Mouse (Mus musculus) midbrain, embryonic 15.5 days (tissue): ENCODE measurements around the gene Slc12a5. TPM values are rescaled to one million over a fixed set of nuclear protein-coding genes. Genes with fewer than 3 reads are reported as not detected.

Source experiments
- ATAC-seq: fragments of 200-750 bp; cut with Nextera tagmentation; replicated peaks from 2 replicates; pipeline ENCODE4 v1.8.0; 2017; ENCODE audit warnings: moderate TSS enrichment
- H3K27ac ChIP-seq: fragments of 300-500 bp; sonication (generic); 2 replicates; pipeline ENCODE4 v1.5.1; 2015; ENCODE audit warnings: mild to moderate bottlenecking, inconsistent platforms
- H3K27me3 ChIP-seq: fragments of 300-500 bp; sonication (generic); replicated peaks from 2 replicates; pipeline ENCODE4 v1.6.1; 2015; ENCODE audit warnings: inconsistent platforms
- H3K36me3 ChIP-seq: fragments of 300-500 bp; sonication (generic); replicated peaks from 2 replicates; pipeline ENCODE4 v1.6.1; 2015; ENCODE audit warnings: inconsistent platforms
- H3K4me1 ChIP-seq: fragments of 300-500 bp; sonication (generic); 2 replicates; pipeline ENCODE4 v1.6.1; 2015; ENCODE audit warnings: inconsistent platforms
- H3K4me2 ChIP-seq: fragments of 300-500 bp; sonication (generic); 2 replicates; pipeline ENCODE4 v1.6.1; 2015; ENCODE audit warnings: inconsistent platforms, mild to moderate bottlenecking, moderate library complexity
- H3K4me3 ChIP-seq: fragments of 300-500 bp; sonication (generic); 2 replicates; pipeline ENCODE4 v1.5.1; 2015; ENCODE audit warnings: mild to moderate bottlenecking, inconsistent platforms
- H3K9ac ChIP-seq: fragments of 300-500 bp; sonication (generic); 2 replicates; pipeline ENCODE4 v1.6.1; 2015; ENCODE audit warnings: mild to moderate bottlenecking, inconsistent platforms
- H3K9me3 ChIP-seq: fragments of 300-500 bp; sonication (generic); 2 replicates; pipeline ENCODE4 v1.6.1; 2016; ENCODE audit warnings: inconsistent platforms
- WGBS: fragments of 180-500 bp; shearing (Covaris S2); methylation state at CpG from one replicate; pipeline ENCODE4 v1.1.7; 2015; ENCODE audit warnings: mixed read lengths; 5-methylcytosine and 5-hydroxymethylcytosine counted together
- polyA plus RNA-seq: library from polyadenylated mRNA; unstranded; fragments of >200 nt; fragmentation: Nextera tagmentation; extraction: Ambion mirVana; gene quantifications from 2 replicates; pipeline ENCODE4 v1.2.1, GENCODE M21; 2015

Gene Slc12a5
- polyA plus RNA-seq: 63.8 and 64.0 TPM in 2 replicates

DNA sequence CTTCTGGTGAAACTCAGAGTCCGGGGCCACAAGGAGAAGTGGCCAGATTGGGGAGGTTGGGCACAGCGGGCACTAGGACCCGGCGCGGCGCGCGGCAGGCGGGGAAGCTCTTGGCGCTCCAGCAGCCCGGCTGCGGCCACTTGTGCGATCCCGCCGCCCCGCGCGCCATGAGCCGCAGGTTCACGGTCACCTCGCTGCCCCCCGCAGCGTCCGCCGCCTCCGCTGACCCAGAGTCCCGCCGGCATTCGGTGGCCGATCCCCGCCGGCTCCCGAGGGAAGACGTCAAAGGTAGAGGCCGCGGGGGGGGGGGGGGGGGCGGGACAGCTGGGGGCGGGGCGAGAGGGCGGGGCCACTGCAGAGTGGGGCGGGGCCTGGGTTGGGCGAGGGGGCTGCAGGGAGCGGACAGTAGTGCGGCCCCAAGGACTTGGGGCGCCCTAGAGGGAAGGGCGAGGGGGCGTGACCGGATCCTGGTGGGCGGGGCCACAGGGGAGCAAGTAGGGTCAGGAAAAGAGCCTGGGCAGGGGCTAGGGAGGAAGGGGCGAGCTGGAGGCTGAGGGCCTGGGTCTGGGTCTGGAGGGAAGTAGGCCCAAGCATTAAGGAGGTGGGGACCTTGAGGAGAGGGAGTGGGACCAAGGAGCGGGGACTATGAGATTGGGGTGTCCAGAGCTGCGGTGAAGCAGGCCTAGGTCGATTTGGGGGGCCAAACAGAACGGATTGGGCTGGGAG, at the start of gene Slc12a5:
TSS of gene Slc12a5 (plus strand) at position 87 of the 726 bp plus-strand sequence.
- Histone ChIP-seq H3K4me3 (peak within 1 kb of the TSS; percentile 61), H3K4me2 (peak within 1 kb of the TSS; percentile 75), H3K36me3 (no peaks in the 10 kb centered on the region), H3K27me3 (no peaks in the 10 kb centered on the region), H3K9ac (peak within 1 kb of the TSS; percentile 65), H3K9me3 (no peaks in the 10 kb centered on the region), H3K4me1 (peaks cover 54% of the 10 kb centered on the region), H3K27ac (peak within 1 kb of the TSS; percentile 76)
- ATAC-seq: peak; percentile 32
- under 1% methylated on average over 32 of the region's 54 CpGs for WGBS

- Histone ChIP-seq H3K27ac (peak within 1 kb of the TSS; percentile 99), H3K4me2 (peak within 1 kb of the TSS; percentile 88), H3K9me3 (0 out of 2 replicates have a peak, but pooled peaks cover under 1% of the 10 kb centered on the region), H3K27me3 (no peaks in the 10 kb centered on the region), H3K9ac (peak within 1 kb of the TSS; percentile 77), H3K4me3 (peak within 1 kb of the TSS; percentile 82), H3K4me1 (peaks cover 23% of the 10 kb centered on the region), H3K36me3 (peaks cover 27% of the 10 kb centered on the region)
- WGBS: under 1% methylated on average over 90 of the region's 91 CpGs
- peak; percentile 88 for ATAC-seq
Measured at GRCm38 (mm10) chr2:164911086-164912048, 49.2 kb upstream of the Slc12a5 start, which contains the start of gene Zfp335. TSS of gene Zfp335 (minus strand) at chr2:164911757.

- Histone ChIP-seq H3K27me3 (no peaks in the 10 kb centered on the region), H3K4me2 (peak overlapping the region; percentile 88), H3K9me3 (no peaks in the 10 kb centered on the region), H3K27ac (peak overlapping the region; percentile 99), H3K4me3 (peak overlapping the region; percentile 82), H3K4me1 (peaks cover 23% of the 10 kb centered on the region), H3K9ac (peak overlapping the region; percentile 77), H3K36me3 (peaks cover 20% of the 10 kb centered on the region)
- WGBS: 19% methylated on average over 12 of the region's 12 CpGs
- peak; percentile 5; the same call in 1 of the 2 replicates for ATAC-seq
Measured at GRCm38 (mm10) chr2:164912151-164912550, 48.5 kb upstream of the Slc12a5 start.

DNA sequence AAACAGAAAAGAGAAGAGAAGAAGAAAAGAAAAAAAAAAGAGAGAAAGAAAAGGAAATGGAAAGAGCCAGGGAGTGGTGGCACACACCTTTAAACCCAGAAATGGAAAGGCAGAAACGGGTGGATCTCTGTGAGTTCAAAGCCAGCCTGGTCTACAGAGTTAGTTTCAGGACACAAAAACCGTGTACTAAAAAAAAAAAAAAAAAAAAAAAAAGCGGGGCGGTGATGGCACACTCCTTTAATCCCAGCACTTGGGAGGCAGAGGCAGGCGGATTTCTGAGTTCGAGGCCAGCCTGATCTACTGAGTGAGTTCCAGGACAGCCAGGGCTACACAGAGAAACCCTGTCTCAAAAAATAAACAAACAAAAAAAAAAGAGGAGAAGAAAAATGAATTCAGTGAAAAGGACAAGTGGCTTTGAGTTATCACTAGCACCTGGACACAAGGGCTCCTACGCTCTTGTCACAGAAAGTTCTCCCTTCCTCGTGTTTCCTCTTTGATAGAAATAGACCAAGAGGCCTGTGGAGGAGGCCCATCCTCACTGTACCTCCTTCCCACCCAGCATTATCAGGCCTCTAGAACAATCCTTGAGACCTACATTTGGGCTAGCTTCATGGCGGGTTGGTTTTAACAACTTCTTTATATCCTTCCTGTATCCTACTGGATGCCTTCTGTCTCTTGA, 47.7 kb upstream of the Slc12a5 start:
- H3K27ac ChIP-seq: no peak overlapping the region
- H3K9me3 ChIP-seq: no peaks in the 10 kb centered on the region
- peak overlapping the region; percentile 82; the same call in 1 of the 2 replicates for H3K4me3 ChIP-seq
- no peak for ATAC-seq
- peaks cover 23% of the 10 kb centered on the region for H3K4me1 ChIP-seq
- no peaks in the 10 kb centered on the region for H3K27me3 ChIP-seq
- no peak overlapping the region for H3K4me2 ChIP-seq
- WGBS: 92% methylated on average over 9 of the region's 9 CpGs
- no peak overlapping the region for H3K9ac ChIP-seq
- peaks cover 13% of the 10 kb centered on the region; the same call in 1 of the 2 replicates for H3K36me3 ChIP-seq

DNA sequence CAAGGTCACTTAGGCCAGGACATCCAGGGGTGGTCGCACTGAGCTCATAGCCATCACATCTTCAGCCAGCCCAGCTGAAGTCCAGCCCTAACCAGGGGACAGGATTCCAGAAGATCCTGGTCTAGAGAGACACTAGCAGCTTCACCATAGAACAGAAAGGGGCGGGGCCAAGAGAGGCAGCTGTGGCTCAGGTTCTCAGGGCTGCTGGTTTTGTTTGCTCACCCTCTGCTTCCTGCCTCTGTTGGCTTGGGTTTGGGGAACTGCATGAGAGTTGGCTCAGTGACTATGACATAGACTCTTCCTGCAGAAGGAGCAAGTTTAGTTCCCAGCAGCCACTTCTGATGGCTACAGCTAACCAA, 47.2 kb upstream of the Slc12a5 start:
- Histone ChIP-seq H3K4me3 (no peak overlapping the region), H3K4me2 (no peak overlapping the region), H3K27ac (no peak overlapping the region), H3K9ac (no peak overlapping the region), H3K9me3 (no peaks in the 10 kb centered on the region), H3K4me1 (peaks cover 23% of the 10 kb centered on the region), H3K27me3 (no peaks in the 10 kb centered on the region), H3K36me3 (peaks cover 8% of the 10 kb centered on the region; the same call in 1 of the 2 replicates)
- ATAC-seq: no peak
- 92% methylated on average over 2 of the region's 2 CpGs for WGBS

DNA sequence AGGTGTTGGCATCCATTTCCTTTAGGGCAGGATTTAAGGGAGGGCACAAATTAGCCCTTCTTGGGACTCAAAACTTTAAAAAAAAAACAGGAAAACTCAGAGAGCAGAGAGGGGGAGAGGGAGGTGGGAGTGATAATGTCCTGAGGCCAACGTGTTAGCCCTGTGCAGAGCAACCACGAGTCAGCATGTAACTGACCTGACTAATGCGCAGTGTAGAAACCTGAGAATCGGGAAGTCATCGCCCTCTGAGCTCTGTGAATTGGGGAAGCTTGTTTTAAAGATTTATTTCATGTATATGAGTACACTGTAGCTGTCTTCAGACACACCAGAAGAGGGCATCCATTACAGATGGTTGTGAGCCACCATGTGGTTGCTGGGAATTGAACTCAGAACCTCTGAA, 43.8 kb upstream of the Slc12a5 start:
- no peak overlapping the region for H3K4me3 ChIP-seq
- no peaks in the 10 kb centered on the region for H3K27me3 ChIP-seq
- H3K9ac ChIP-seq: no peak overlapping the region
- H3K27ac ChIP-seq: no peak overlapping the region
- H3K9me3 ChIP-seq: no peaks in the 10 kb centered on the region
- H3K4me1 ChIP-seq: peaks cover 9% of the 10 kb centered on the region
- no peaks in the 10 kb centered on the region for H3K36me3 ChIP-seq
- no peak for ATAC-seq
- WGBS: 89% methylated on average over 5 of the region's 5 CpGs
- no peak overlapping the region for H3K4me2 ChIP-seq

DNA sequence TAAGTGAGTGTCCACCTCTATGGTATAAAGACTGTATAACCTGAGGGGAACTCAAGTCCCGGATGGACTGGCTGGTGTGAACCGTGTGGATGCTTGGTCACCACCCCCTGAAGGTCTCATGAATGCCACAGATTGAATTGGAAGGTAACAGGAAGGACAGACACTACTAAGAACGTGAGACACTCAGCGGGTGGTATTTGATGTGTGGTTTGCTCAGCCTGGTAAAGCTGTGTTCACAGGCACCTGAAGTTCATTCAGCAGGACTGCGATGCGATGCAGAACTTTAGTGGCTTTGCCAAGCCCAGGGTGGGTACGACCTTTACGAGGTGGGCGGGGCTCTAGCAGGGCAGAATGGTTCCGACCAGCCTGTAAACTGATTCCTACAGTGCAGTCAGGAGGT, 43.2 kb upstream of the Slc12a5 start:
- Histone ChIP-seq H3K4me1 (peaks cover 9% of the 10 kb centered on the region), H3K9me3 (no peaks in the 10 kb centered on the region), H3K36me3 (no peaks in the 10 kb centered on the region), H3K27ac (no peak overlapping the region), H3K9ac (no peak overlapping the region), H3K4me2 (no peak overlapping the region), H3K4me3 (no peak overlapping the region), H3K27me3 (no peaks in the 10 kb centered on the region)
- no peak for ATAC-seq
- 67% methylated on average over 10 of the region's 10 CpGs for WGBS

- Histone ChIP-seq H3K4me3 (no peak overlapping the region), H3K27ac (no peak overlapping the region), H3K27me3 (no peaks in the 10 kb centered on the region), H3K9me3 (no peaks in the 10 kb centered on the region), H3K9ac (no peak overlapping the region), H3K36me3 (no peaks in the 10 kb centered on the region), H3K4me2 (no peak overlapping the region), H3K4me1 (0 out of 2 replicates have a peak, but pooled peaks cover 6% of the 10 kb centered on the region)
- 51% methylated on average over 5 of the region's 5 CpGs for WGBS
- no peak for ATAC-seq
Measured at GRCm38 (mm10) chr2:164918325-164918724, 42.3 kb upstream of the Slc12a5 start.

- peaks cover 11% of the 10 kb centered on the region; the same call in 1 of the 2 replicates for H3K4me1 ChIP-seq
- no peaks in the 10 kb centered on the region for H3K27me3 ChIP-seq
- H3K9ac ChIP-seq: no peak overlapping the region
- WGBS: 60% methylated on average over 7 of the region's 7 CpGs
- H3K27ac ChIP-seq: no peak overlapping the region
- H3K9me3 ChIP-seq: no peaks in the 10 kb centered on the region
- H3K4me3 ChIP-seq: no peak overlapping the region
- ATAC-seq: no peak
- no peaks in the 10 kb centered on the region for H3K36me3 ChIP-seq
- no peak overlapping the region for H3K4me2 ChIP-seq
Measured at GRCm38 (mm10) chr2:164921984-164922383, 38.6 kb upstream of the Slc12a5 start.

DNA sequence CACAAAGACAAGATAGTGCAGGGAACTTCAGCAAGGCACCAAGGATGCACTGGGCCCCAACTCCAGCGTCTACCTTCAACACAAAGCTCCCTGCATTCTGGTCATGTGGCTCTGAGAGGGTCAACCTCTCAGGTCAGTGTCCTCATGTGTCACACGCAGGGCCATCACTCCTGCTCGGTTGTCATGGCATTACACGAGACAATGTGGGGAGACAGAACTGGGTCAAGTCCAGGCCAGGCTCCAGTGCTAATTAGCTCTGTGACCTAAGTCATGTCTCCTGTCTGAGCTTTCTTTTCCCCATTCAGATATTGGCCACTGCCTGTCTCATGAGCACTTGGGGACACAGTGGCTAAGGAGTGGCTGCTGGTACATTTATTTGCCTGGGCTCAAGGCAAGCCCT, 37.3 kb upstream of the Slc12a5 start:
- peaks cover 11% of the 10 kb centered on the region; the same call in 1 of the 2 replicates for H3K4me1 ChIP-seq
- no peaks in the 10 kb centered on the region for H3K36me3 ChIP-seq
- no peaks in the 10 kb centered on the region for H3K27me3 ChIP-seq
- ATAC-seq: no peak
- 38% methylated on average over 4 of the region's 4 CpGs for WGBS
- no peaks in the 10 kb centered on the region for H3K9me3 ChIP-seq
- H3K4me2 ChIP-seq: no peak overlapping the region
- no peak overlapping the region for H3K27ac ChIP-seq
- no peak overlapping the region for H3K9ac ChIP-seq
- no peak overlapping the region for H3K4me3 ChIP-seq

DNA sequence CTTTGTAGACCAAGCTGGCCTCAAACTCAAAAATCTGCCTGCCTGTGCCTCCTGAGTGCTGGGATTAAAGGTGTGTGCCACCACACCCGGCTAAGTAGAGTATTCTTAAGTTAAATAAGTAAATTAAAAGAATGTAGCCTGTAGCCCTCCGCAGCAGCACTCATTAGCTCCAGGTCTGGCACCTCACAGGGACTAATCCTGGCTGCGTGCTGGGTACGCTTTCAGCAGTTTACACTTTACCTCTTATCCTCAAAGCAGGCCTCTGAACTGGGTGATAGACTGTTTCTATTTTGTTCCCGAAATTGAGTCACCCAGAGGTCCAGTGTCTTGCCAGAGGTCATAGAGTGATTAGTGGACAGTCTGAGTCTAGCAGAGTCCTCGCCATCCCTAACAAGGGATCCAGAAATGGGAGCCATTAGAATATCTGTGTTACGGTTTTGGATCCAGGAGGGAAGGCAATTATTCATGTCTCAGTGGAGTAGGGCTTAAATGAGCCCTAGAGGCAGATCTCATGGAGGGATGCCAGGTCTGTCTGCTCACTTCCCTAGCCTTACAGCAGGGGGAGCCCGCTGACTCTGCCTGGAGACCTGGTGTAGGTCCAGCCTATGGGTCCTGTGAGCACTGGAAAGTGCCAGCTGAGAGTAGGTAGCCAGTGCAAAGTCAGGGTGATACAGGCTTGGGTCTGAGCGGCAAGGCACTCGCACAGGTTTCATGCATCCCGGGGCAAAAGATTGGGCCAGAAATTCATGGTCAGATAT, 36.3 kb upstream of the Slc12a5 start:
- Histone ChIP-seq H3K36me3 (no peaks in the 10 kb centered on the region), H3K9me3 (no peaks in the 10 kb centered on the region), H3K9ac (no peak overlapping the region), H3K4me2 (no peak overlapping the region), H3K4me3 (no peak overlapping the region), H3K27ac (0 out of 2 replicates have a peak overlapping the region, but pooled peaks have one; percentile 18), H3K27me3 (no peaks in the 10 kb centered on the region), H3K4me1 (peaks cover 11% of the 10 kb centered on the region; the same call in 1 of the 2 replicates)
- WGBS: 31% methylated on average over 11 of the region's 11 CpGs
- ATAC-seq: peak; percentile 75
